Mouse (Mus musculus): ENCODE data around the gene Klhl22. TPM values are rescaled to one million over a fixed set of nuclear protein-coding genes. Genes with fewer than 3 reads are reported as not detected.

The Klhl22 gene
- polyA plus RNA-seq, 1 experiment from 2014 or later = 25.4 TPM

- no peak overlapping the region for H3K27ac ChIP-seq (ENCODE audit: low read length)
Measured at GRCm38 (mm10) chr16:17806581-17807191, 47.3 kb downstream of the Klhl22 start.

DNA sequence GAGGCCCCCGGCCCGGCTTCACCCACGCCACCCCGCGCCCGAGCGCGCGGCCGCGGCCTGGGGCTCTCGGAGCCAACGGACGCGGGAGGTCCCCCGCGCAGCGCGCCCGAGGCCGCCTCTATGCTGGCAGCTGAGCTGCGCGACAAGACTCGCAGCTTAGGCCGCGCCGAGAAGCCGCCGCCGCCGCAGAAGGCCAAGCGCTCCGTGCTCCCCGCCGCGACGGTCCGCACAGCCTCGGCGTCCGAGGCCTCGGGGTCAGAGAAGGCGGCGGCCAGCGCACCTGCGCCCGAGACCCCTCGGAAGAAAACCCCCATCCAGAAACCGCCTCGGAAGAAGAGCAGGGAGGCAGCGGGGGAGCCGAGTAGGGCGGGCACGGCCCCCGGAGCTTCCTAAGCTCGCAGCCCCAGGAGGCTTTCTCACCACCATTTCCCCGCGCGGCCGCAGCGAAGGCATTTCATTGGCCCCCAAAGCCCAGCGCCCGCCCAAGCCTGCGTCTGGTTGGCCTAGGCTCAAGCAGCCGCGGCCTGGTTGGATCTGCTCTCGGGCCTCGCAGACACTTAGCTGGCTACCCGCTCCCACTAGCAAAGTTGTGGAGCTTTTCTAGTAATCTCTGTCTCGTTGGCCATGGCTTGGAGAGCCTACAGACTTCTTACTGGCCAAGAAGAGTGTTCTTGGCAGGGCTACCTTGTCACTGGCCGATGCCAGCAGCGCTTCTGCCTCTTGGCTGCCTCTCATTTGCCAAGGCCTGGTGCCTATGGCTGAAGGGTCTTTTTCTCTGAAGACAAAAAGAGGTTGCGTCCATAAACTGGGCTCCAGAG lies 48.0 kb downstream of the Klhl22 start:
- WGBS = 10% methylated on average over 32 of the region's 73 CpGs
- DNase-seq (ENCODE audit: low spot score) = peak; percentile 84
- Histone ChIP-seq H3K4me2 (replicated peaks; ENCODE audit: low read depth, low read length) (peak overlapping the region; percentile 76), H3K27me3 (replicated peaks; ENCODE audit: insufficient read depth, low read length) (peaks cover 25% of the 10 kb centered on the region; the same call in 1 of the 2 replicates), H3K4me3 (ENCODE audit: low read depth, low read length) (peak overlapping the region; percentile 33), H3K27ac (ENCODE audit: low read length) (no peak overlapping the region), H3K9me3 (ENCODE audit: low read length) (no peaks in the 10 kb centered on the region), H3K36me3 (ENCODE audit: insufficient read depth, low read length) (no peaks in the 10 kb centered on the region), H3K4me1 (ENCODE audit: insufficient read depth, low read depth, low read length) (peaks cover 32% of the 10 kb centered on the region), H3K9ac (replicated peaks; ENCODE audit: low read depth) (0 out of 2 replicates have a peak overlapping the region, but pooled peaks have one; percentile 19)
- TF ChIP-seq CTCF (IDR thresholded peaks at IDR 0.05) (no peak), EP300 (IDR thresholded peaks at IDR 0.05) (no peak)
- peak; percentile 77 for ATAC-seq

More at GRCm38 (mm10) chr16:17806581-17807191, 47.3 kb downstream of the Klhl22 start:
- TF ChIP-seq EP300 (IDR thresholded peaks at IDR 0.05) (no peak), CTCF (IDR thresholded peaks at IDR 0.05) (no peak)
- DNase-seq (ENCODE audit: low spot score) = peak; percentile 41
- no peak for ATAC-seq
- Histone ChIP-seq H3K4me2 (replicated peaks; ENCODE audit: low read depth, low read length) (peak overlapping the region; percentile 76), H3K27me3 (replicated peaks; ENCODE audit: insufficient read depth, low read length) (peaks cover 30% of the 10 kb centered on the region), H3K9ac (replicated peaks; ENCODE audit: low read depth) (0 out of 2 replicates have a peak overlapping the region, but pooled peaks have one; percentile 19), H3K4me3 (ENCODE audit: low read depth, low read length) (peak overlapping the region; percentile 33), H3K4me1 (ENCODE audit: insufficient read depth, low read depth, low read length) (peaks cover 36% of the 10 kb centered on the region), H3K36me3 (ENCODE audit: insufficient read depth, low read length) (no peaks in the 10 kb centered on the region), H3K9me3 (ENCODE audit: low read length) (no peaks in the 10 kb centered on the region)
- 14% methylated on average over 47 of the region's 50 CpGs for WGBS

- Histone ChIP-seq H3K36me3 (ENCODE audit: insufficient read depth, low read length) (no peaks in the 10 kb centered on the region), H3K4me1 (ENCODE audit: insufficient read depth, low read depth, low read length) (peaks cover 24% of the 10 kb centered on the region), H3K4me2 (replicated peaks; ENCODE audit: low read depth, low read length) (no peak overlapping the region), H3K27me3 (replicated peaks; ENCODE audit: insufficient read depth, low read length) (peaks cover 13% of the 10 kb centered on the region; the same call in 1 of the 2 replicates), H3K4me3 (ENCODE audit: low read depth, low read length) (no peak overlapping the region), H3K9me3 (ENCODE audit: low read length) (no peaks in the 10 kb centered on the region), H3K27ac (ENCODE audit: low read length) (no peak overlapping the region), H3K9ac (replicated peaks; ENCODE audit: low read depth) (no peak overlapping the region)
- no peak for DNase-seq (ENCODE audit: low spot score)
- TF ChIP-seq CTCF (IDR thresholded peaks at IDR 0.05) = no peak
- no peak for TF ChIP-seq EP300 (IDR thresholded peaks at IDR 0.05)
- 71% methylated on average over 4 of the region's 4 CpGs for WGBS
- ATAC-seq = no peak
Measured at GRCm38 (mm10) chr16:17809125-17809524, 49.7 kb downstream of the Klhl22 start.

- Histone ChIP-seq H3K4me2 (replicated peaks; ENCODE audit: low read depth, low read length) (no peak overlapping the region), H3K9ac (replicated peaks; ENCODE audit: low read depth) (no peak overlapping the region), H3K9me3 (ENCODE audit: low read length) (no peaks in the 10 kb centered on the region), H3K36me3 (ENCODE audit: insufficient read depth, low read length) (no peaks in the 10 kb centered on the region), H3K4me3 (ENCODE audit: low read depth, low read length) (no peak overlapping the region), H3K27me3 (replicated peaks; ENCODE audit: insufficient read depth, low read length) (peaks cover 10% of the 10 kb centered on the region; the same call in 1 of the 2 replicates), H3K27ac (ENCODE audit: low read length) (no peak overlapping the region), H3K4me1 (ENCODE audit: insufficient read depth, low read depth, low read length) (peaks cover 18% of the 10 kb centered on the region)
- peak; percentile 44 for ATAC-seq
- peak; percentile 72 for DNase-seq (ENCODE audit: low spot score)
- TF ChIP-seq CTCF (IDR thresholded peaks at IDR 0.05) (no peak), EP300 (IDR thresholded peaks at IDR 0.05) (no peak)
- 16% methylated on average over 7 of the region's 7 CpGs for WGBS
Measured at GRCm38 (mm10) chr16:17809711-17810110, 50.3 kb downstream of the Klhl22 start.

GRCm38 (mm10) chr16:17812120-17812519 lies 52.7 kb downstream of the Klhl22 start:
- peak; percentile 81 for DNase-seq (ENCODE audit: low spot score)
- Histone ChIP-seq H3K27ac (ENCODE audit: low read length) (no peak overlapping the region), H3K9ac (replicated peaks; ENCODE audit: low read depth) (no peak overlapping the region), H3K27me3 (replicated peaks; ENCODE audit: insufficient read depth, low read length) (peaks cover 3% of the 10 kb centered on the region; the same call in 1 of the 2 replicates), H3K4me1 (ENCODE audit: insufficient read depth, low read depth, low read length) (peaks cover 12% of the 10 kb centered on the region), H3K4me3 (ENCODE audit: low read depth, low read length) (no peak overlapping the region), H3K36me3 (ENCODE audit: insufficient read depth, low read length) (no peaks in the 10 kb centered on the region), H3K4me2 (replicated peaks; ENCODE audit: low read depth, low read length) (no peak overlapping the region), H3K9me3 (ENCODE audit: low read length) (no peaks in the 10 kb centered on the region)
- 5% methylated on average over 5 of the region's 5 CpGs for WGBS
- no peak for TF ChIP-seq EP300 (IDR thresholded peaks at IDR 0.05)
- TF ChIP-seq CTCF (IDR thresholded peaks at IDR 0.05) = peak; percentile 89
- ATAC-seq = no peak

- Histone ChIP-seq H3K4me2 (replicated peaks; ENCODE audit: low read depth, low read length) (no peak overlapping the region), H3K4me3 (ENCODE audit: low read depth, low read length) (no peak overlapping the region), H3K36me3 (ENCODE audit: insufficient read depth, low read length) (no peaks in the 10 kb centered on the region), H3K27me3 (replicated peaks; ENCODE audit: insufficient read depth, low read length) (0 out of 2 replicates have a peak, but pooled peaks cover 3% of the 10 kb centered on the region), H3K9me3 (ENCODE audit: low read length) (no peaks in the 10 kb centered on the region), H3K9ac (replicated peaks; ENCODE audit: low read depth) (no peak overlapping the region), H3K4me1 (ENCODE audit: insufficient read depth, low read depth, low read length) (peaks cover 4% of the 10 kb centered on the region; the same call in 1 of the 2 replicates), H3K27ac (ENCODE audit: low read length) (no peak overlapping the region)
- TF ChIP-seq CTCF (IDR thresholded peaks at IDR 0.05) = no peak
- TF ChIP-seq EP300 (IDR thresholded peaks at IDR 0.05) = no peak
- WGBS = 36% methylated on average over 4 of the region's 4 CpGs
- ATAC-seq = no peak
- no peak for DNase-seq (ENCODE audit: low spot score)
Measured at GRCm38 (mm10) chr16:17813173-17813572, 53.8 kb downstream of the Klhl22 start.

Measured in lung, postnatal 0 days (tissue).